Mouse (Mus musculus) cerebellum, postnatal 36 days (tissue): ENCODE results near the gene Cyb5rl.
A peak's percentile ranks its signal among the peaks of the same experiment; 100 is the strongest.

Experiments
- DNase-seq, 2 experiments: peaks; one replicate each; pipeline ENCODE4 v3.0.0; 2021 to 2022; ENCODE audit warnings: mixed read lengths in 2 of 2

The Cyb5rl gene

DNA sequence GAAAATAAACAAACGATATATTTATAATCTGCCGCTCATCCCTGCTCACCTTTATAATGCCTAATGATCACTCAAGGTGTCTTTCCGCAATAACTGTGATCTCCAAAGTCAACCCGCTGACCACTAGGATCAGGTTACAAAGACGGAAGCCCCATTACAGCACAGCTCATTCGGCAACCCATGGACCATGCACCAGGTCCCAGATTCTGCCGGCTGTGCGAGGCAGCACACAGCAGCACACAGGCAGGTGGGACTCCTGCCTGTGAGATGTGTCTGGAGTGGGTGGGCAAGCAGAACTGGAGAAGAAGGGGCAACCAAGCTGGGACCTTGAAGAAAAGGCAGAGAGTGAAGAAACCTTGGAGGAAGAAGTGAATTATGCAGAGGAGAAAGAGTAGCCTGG, 47.5 kb downstream of the Cyb5rl start:
- no peak for DNase-seq

DNA sequence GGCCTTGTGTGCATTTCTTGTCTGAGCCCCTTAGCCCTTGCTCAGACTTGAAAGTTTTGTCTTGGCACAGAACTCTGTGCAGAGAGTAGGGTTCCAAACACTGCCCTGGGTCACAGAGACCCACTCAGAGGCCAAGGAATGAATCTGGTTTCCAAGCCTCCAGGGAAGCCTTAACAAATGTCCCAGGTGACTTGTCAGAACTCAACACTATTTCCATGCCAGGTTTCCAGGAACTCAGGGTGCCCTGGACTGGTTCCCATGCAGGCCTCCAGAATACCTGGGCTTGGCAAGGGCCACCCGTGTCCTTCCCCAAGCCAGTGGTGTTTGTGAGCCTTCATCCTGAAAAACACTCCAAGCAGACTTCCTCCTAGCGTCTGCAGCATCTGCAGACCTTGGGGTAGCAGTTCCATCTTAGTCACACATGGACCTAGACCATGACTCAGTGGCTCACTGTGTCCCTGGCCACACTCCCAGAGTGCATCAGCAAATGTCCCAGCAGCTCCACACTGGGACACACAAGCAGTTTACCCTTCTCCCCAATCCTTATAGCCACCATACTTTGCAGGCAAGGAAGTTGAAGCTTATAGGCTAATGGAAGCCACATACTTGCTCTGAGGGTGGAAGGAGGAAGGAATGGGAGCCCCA, 51.1 kb downstream of the Cyb5rl start:
- no peak for DNase-seq

DNA sequence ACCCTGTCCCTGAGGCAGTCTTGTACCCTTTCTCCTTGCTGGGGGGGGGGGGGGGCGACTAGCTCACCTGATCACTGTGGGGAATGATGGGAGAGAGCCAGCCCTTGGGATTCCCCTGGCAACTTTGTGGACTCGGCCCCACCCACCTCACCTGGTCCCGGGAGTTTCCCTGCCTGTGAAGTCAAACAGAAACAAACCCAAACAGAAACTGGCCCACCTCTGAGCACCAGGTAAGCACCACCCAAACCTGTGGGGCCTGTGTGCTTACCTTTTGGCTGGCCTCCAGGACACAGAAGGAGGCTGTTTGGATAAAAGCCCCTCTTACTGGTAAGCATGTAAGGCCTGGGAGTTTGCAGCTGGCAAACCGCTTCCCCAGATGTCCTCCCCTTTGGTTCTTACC, 52.3 kb downstream of the Cyb5rl start:
- DNase-seq, result no peak

DNA sequence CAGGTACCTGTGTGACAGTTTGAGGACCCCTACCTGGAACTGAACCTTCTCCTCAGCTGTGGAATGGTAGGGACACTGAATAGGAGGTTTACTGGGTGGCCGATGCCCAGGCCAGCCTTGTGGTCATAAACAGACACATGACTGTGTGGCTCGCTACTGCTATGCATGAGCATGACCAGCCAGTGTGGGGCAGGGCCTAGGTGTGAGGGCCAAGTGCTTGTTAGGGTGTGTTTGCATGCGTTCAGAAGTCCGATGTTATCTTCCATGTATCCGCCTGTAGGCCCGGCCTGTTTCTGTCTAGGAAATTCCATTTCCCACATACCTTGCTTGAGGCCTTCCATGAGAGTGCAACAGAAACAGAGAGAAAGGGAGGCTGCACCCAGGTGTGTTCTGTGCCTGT, 53.9 kb downstream of the Cyb5rl start:
- DNase-seq, result no peak

DNA sequence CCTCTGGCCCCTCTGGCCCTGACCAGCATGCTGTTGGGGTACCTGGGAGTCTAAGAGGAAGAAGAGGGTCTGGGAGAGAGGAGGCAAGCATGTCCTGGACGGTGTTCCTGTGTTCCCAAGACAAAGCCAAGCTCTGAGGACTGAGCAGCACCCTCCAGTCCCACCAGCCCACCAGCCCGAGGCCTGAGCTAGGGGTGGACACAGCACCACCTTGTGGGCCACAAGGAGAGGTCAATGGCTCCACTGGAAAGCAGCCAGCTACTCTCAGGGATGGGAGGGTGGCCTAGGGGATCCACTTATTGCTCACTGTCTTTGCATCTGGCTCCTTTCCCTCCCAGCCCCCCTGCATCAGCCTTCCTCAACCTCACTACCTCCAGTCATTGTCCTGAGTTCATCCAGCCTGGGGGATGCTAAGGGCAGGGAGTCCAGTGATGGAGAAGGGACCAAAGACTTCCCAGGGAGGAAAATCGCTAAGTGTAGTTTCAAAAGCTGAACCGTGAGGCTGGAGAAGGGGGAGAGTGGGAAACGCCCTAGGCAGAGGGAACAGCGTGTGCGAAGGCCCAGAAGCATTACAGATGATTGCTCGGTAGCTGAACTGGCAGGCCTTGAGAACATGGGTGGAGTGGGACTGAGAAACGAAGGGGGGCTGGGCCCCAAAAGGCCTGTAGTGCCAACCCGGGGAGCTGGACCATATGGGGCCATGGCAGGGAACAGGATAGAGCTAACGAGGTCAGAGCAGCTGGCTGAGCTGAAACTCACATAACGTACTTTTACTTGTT, 54.6 kb downstream of the Cyb5rl start:
- DNase-seq, result peak; percentile 18 to 21

DNA sequence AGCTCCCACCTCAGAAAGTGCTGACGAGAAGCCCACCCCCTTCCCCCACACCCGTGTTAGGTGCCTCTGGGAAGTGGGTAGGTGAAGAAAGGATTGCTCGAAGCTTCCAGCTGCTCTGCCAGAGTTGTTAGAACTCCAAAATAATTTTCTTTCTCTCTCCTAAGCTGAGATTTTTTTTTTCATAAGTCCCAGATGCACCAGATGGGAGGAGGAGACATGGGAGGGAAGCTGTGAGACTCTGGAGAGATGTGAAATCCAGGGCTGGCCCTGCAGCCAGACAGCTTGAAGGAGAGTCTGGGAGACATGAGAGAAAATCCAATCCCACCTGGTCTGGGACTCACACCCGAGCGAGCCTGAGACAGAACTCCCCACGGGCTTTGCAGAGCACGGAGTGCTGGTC, 57.6 kb downstream of the Cyb5rl start:
- DNase-seq, result no peak

DNA sequence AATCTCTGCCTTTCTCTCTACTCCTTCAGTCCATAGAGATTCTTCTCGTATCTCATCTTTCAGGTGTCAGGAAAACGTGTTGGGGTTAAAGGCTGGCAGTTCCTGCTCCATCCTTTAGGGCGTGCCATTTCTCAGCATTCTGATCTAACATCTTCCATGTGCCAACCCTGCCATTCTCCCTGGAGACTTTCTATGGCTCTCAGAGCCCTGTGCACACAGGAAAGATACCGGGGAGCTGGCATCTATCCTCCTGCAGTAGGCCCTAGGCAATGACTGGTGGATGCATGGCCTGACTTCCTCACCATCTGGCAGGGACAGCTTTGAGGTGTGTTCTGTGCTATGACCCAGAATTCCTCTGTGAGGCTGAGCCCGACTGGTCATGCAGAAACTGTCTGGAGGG, 58.3 kb downstream of the Cyb5rl start:
- peak; percentile 15 to 21 for DNase-seq

DNA sequence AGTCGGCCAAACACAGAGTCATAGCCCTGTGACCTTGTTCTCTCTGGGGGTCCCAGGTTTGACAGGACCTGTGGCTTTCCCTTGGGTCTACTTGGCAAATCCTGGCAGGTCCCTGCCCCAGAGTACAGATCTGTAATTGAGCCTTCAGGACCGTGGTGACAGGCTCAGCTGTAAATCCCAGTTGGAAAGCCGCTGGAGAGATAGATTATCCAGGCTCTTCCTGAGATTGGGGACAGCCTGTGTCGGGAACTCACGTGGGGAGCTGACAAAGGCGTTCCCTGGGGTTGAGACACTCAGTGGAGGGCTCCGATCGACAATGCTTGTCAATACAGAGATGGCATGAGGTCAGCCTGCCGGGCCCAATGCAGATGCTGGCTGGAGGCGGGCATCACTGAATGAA, 59.6 kb downstream of the Cyb5rl start:
- DNase-seq, result no peak

DNA sequence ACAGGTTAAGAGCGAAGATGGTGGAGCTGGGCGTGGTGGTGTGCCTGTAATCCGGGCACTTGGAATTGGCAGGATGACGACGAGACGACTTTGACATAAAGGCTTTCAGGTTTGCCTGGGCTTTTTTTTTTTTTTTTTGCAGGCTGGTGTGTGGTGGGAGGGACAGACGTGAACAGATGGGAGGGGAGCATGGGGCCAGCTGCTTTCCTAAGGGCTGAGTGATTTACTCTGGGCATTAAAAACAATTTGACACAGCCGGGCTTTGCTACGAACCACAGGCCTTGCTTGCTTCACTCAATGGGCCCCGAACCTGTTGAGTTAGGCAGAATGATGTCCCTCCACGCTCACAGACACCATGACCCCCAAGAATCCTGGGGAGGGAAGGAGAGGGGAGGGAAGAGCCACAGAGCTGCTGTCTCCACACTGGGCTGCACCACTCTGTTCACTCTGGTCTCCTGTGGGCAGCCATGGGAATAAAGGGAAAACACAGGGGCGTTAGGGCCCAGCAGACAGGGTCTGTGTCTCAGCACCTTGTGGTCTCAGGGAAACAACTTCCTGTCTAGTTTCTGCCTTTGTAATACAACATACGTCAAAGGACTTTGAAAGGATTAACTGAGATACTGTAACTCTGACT, 60.2 kb downstream of the Cyb5rl start:
- DNase-seq, result no peak

DNA sequence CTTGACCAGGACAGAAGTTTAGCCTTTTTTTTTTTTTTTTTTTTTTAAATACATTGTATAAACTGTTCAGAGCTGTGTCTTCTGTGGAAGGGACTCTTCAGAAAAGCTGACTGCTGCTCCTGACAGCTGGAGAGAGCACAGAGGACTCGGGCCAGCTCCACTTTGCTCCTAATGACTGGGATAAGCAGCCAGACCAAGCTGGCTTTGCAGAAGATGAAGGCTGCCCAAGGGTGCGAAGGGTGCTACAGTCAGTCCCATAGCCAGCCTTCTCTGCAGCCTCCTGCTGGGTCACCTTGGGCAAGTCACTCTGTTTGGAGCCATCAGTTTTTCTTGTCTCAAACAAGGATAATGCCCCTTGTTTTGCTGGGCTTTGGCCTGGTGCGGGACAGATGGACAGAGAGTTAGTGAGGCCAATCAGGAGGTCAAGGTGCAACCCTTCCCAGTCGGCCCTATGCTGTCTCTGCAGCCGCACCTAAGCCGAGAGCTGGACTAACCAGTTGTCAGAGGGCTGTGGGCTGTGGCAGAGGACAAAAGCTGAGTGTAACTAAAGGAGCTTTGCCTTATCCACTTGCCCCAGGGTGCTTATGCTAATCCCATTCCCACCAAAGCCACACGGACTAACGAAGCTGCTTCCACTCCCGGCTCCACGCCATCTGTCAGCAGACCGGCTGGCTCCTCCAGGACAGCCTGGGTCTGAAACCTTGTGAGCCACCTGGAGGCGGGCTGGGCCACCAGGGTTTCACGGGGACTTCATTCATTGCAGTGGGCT, 61.3 kb downstream of the Cyb5rl start:
- peak; percentile 54 to 63 for DNase-seq

DNA sequence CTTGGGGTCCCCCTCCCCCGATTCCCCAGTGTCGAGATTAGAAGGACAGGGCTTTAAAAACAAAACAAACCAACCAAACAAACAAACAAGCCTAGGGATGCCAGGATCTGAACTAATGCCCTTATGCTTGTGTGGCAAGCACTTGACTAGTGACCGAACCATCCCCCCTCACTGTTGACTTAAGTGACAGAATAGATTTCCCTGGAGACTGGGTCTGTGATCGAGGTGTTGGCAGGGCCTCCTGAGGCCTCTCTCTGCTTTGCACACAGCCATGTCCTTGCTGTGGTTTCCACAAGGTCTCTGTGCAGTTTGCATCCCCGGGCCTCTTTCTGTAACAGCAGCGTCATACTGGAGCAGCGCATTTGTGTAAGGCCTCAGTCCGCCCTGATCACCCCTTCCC, 62.6 kb downstream of the Cyb5rl start:
- DNase-seq, result no peak

DNA sequence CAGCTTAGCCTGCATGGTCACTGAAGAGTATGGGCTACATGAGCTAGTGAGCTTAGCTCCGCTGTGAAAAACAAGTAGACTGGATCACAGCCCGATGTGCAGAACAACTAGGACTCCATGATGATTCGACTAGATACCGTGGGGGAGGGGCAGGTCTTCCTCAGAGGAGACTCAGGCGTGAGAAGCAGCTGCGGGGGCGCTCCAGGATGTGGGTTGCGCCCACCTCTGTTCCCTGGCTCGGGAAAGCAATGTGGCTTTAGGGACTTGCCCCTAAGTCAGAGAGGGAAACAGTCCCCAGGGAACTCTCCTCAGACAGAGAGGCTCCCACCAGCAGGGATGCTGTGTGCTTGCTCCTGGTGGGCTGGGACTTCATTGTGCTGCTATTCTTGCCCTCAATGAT, 63.7 kb downstream of the Cyb5rl start:
- DNase-seq, result no peak

DNA sequence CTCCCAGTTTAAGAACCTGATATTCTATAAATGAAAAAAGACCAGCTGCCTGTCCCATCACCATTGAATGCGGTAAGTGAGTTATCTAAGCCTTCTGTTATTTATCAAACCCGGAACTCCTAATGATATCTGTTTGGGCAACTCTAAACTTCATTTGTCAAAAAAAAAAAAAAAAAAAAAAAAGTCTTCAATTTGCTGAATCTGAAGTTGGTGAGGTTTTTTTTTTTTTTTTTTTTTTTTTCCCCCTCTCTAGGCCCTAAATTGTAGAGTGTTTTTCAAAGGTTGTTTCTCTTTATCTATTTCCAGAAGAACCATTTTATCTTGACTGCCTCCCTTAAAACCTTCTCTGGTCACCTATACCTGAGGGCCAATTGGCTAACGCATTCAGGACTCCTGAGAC, 68.1 kb downstream of the Cyb5rl start:
- DNase-seq, result no peak

DNA sequence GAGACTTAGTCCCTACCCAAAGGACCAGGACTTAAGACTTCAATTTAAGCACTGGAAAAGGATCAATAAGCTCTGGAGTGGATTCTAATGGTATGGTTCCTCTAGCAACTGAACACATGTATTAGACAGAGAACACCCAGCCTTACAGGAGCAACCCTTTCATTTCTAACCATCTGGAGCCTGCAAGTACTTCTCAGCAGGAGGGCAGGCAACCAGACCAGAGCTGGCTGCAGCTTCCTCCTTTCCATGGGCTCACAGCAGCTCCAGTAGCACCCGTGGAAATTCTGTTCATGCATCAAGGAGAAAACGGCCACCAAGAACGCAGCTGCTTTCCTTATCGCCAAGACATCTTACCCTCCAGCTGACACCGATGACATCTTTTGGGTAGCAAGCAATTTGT, 68.9 kb downstream of the Cyb5rl start:
- peak; percentile 11 to 15 for DNase-seq

DNA sequence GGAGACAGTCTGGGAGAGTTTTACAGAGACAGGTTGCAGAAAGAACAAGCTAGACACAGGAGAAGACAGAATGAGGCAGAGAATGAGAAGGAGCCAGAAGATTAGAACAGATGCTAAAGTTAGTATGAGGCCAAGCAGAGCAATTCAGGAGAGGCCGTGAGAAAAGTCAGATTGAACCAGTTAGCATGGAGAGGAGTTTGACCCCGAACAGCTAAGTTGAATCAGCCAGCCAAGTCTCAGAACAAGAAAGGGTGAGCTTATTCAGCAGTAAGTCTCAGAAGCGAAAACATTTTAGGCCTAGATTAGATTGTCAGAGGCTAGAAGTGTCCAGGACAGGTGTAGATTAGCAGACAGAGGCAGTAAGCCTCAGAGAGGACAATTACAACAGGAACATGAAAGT, 69.7 kb downstream of the Cyb5rl start:
- DNase-seq, result no peak
